Mouse (Mus musculus) 3T3-L1 (cell line): ENCODE data around the gene Acot8.

Experiments used
- DNase-seq: peaks from one replicate; pipeline ENCODE4 v3.0.0-alpha.2; 2015; ENCODE audit warnings: low read depth, low spot score

Gene Acot8

GRCm38 (mm10) chr2:164783926-164784581 lies 20.6 kb downstream of the Acot8 start:
- DNase-seq = peak; percentile 71

GRCm38 (mm10) chr2:164781876-164782275 lies 22.8 kb downstream of the Acot8 start:
- no peak for DNase-seq

GRCm38 (mm10) chr2:164779481-164780086 lies 25.1 kb downstream of the Acot8 start, which contains the start of gene Tnnc2:
Gene Tnnc2, minus strand, starts transcription at chr2:164779967.
- no peak for DNase-seq

GRCm38 (mm10) chr2:164778809-164779208 lies 25.9 kb downstream of the Acot8 start:
- no peak for DNase-seq

- no peak for DNase-seq
Observed at GRCm38 (mm10) chr2:164778015-164778287, 26.7 kb downstream of the Acot8 start.

- no peak for DNase-seq
Observed at GRCm38 (mm10) chr2:164777246-164778014, 27.3 kb downstream of the Acot8 start.

GRCm38 (mm10) chr2:164776801-164777200 lies 27.9 kb downstream of the Acot8 start:
- no peak for DNase-seq

GRCm38 (mm10) chr2:164776130-164776529 lies 28.6 kb downstream of the Acot8 start:
- peak; percentile 87 for DNase-seq

GRCm38 (mm10) chr2:164773989-164774364 lies 30.7 kb downstream of the Acot8 start:
- DNase-seq = no peak

GRCm38 (mm10) chr2:164773229-164773988 lies 31.3 kb downstream of the Acot8 start:
- no peak for DNase-seq

GRCm38 (mm10) chr2:164771123-164771522 lies 33.6 kb downstream of the Acot8 start:
- peak; percentile 34 for DNase-seq

GRCm38 (mm10) chr2:164770279-164770678 lies 34.4 kb downstream of the Acot8 start:
- peak; percentile 25 for DNase-seq

- peak; percentile 100 for DNase-seq
Observed at GRCm38 (mm10) chr2:164769258-164770037, 35.2 kb downstream of the Acot8 start, which contains the start of gene Ube2c. Gene Ube2c, plus strand, starts transcription at chr2:164769898.

GRCm38 (mm10) chr2:164767812-164768540 lies 36.7 kb downstream of the Acot8 start:
- DNase-seq = no peak

- DNase-seq = no peak
Observed at GRCm38 (mm10) chr2:164765841-164766240, 38.8 kb downstream of the Acot8 start.

GRCm38 (mm10) chr2:164762593-164762992 lies 42.1 kb downstream of the Acot8 start:
- no peak for DNase-seq

GRCm38 (mm10) chr2:164761971-164762370 lies 42.7 kb downstream of the Acot8 start:
- no peak for DNase-seq

GRCm38 (mm10) chr2:164761502-164761901 lies 43.2 kb downstream of the Acot8 start:
- DNase-seq = no peak

GRCm38 (mm10) chr2:164760059-164760833 lies 44.4 kb downstream of the Acot8 start:
- DNase-seq = no peak

GRCm38 (mm10) chr2:164758692-164759091 lies 46.0 kb downstream of the Acot8 start:
- no peak for DNase-seq
